ENCODE assay signal across 12 mouse cellular contexts in the genomic region with DNA sequence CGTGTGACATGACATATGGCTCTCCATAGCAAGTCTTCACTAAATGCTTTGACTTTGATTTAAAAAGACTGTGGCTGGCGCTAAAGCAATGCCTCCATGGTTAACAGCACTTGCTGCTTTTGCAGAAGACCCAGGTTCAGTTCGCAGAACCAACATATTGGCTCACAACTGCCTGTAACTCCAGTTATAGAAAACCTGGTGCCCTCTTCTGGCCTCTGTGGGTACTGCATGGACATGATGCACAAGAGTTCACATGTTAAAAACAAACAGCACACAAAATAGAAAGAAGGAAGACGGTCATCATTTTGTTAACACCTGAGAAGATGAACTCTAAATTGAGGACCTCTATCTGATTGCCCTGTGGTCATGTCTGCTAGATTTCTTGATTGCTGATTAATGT.
A peak's percentile ranks its signal among the peaks of the same experiment; 100 is the strongest.
DNase-seq lines count a peak whose midpoint lies in the region; ATAC-seq and TF ChIP-seq lines count a peak whose summit lies in the region.
"Had no signal": no experiment of that assay in that cellular context is flagged by ENCODE, and none has a peak within 500 bp of the region (broad histone marks: within the 10 kb centered on the region; RNA-seq: fewer than 3 reads in every experiment).

No protein-coding gene starts in this region.

- H3K4me1 ChIP-seq in forebrain, embryonic 11.5 days (replicated peaks; ENCODE audit: control insufficient read depth, insufficient read depth, low read length): no peaks in the 10 kb centered on the region
- H3K4me1 ChIP-seq in forebrain, embryonic 15.5 days: no peaks in the 10 kb centered on the region
- H3K4me1 ChIP-seq in lung, adult 2 months (ENCODE audit: control insufficient read depth, insufficient read depth, low read length): no peaks in the 10 kb centered on the region
- no peaks in the 10 kb centered on the region for H3K4me1 ChIP-seq in limb, embryonic 11.5 days (ENCODE audit: control insufficient read depth, insufficient read depth, low read length)
- H3K4me1 ChIP-seq: embryonic facial prominence, embryonic 15.5 days had no signal

- no peak for TF ChIP-seq CTCF in lung, adult 2 months (IDR thresholded peaks at IDR 0.05; ENCODE audit: insufficient read depth, low read length)

- H3K36me3 ChIP-seq in forebrain, embryonic 11.5 days (ENCODE audit: control insufficient read depth, insufficient read depth, low read length): no peaks in the 10 kb centered on the region
- no peaks in the 10 kb centered on the region for H3K36me3 ChIP-seq in forebrain, embryonic 15.5 days
- H3K36me3 ChIP-seq in limb, embryonic 11.5 days (ENCODE audit: control insufficient read depth, insufficient read depth, low read length): no peaks in the 10 kb centered on the region
- H3K36me3 ChIP-seq: embryonic facial prominence, embryonic 15.5 days; G1E; hindbrain, embryonic 10.5 days had no signal

- H3K27me3 ChIP-seq in forebrain, embryonic 11.5 days (ENCODE audit: control insufficient read depth, insufficient read depth, low read length): no peaks in the 10 kb centered on the region
- no peaks in the 10 kb centered on the region for H3K27me3 ChIP-seq in forebrain, embryonic 15.5 days
- H3K27me3 ChIP-seq in limb, embryonic 11.5 days (ENCODE audit: control insufficient read depth, insufficient read depth, low read length): no peaks in the 10 kb centered on the region
- H3K27me3 ChIP-seq: embryonic facial prominence, embryonic 15.5 days had no signal

- no peak overlapping the region for H3K27ac ChIP-seq in forebrain, embryonic 11.5 days (ENCODE audit: low read depth, low read length)
- H3K27ac ChIP-seq in forebrain, embryonic 15.5 days (replicated peaks): no peak overlapping the region
- no peak overlapping the region for H3K27ac ChIP-seq in limb, embryonic 11.5 days (replicated peaks; ENCODE audit: low read depth, low read length)
- H3K27ac ChIP-seq: embryonic facial prominence, embryonic 15.5 days; hindbrain, embryonic 10.5 days; macrophage had no signal

- TF ChIP-seq POLR2A in lung, adult 2 months (IDR thresholded peaks at IDR 0.05; ENCODE audit: borderline replicate concordance, extremely low read depth, low read depth, low read length): no peak

- H3K4me2 ChIP-seq in forebrain, embryonic 11.5 days (ENCODE audit: low read depth, low read length, severe bottlenecking): no peak overlapping the region
- no peak overlapping the region for H3K4me2 ChIP-seq in forebrain, embryonic 15.5 days (replicated peaks)
- H3K4me2 ChIP-seq in limb, embryonic 11.5 days (ENCODE audit: low read depth, severe bottlenecking): no peak overlapping the region
- H3K4me2 ChIP-seq: embryonic facial prominence, embryonic 15.5 days had no signal

- H3K4me3 ChIP-seq in forebrain, embryonic 11.5 days (ENCODE audit: low read depth, low read length): no peak overlapping the region
- no peak overlapping the region for H3K4me3 ChIP-seq in forebrain, embryonic 15.5 days
- H3K4me3 ChIP-seq in lung, adult 2 months (replicated peaks; ENCODE audit: extremely low read depth, low read depth, low read length): no peak overlapping the region
- no peak overlapping the region for H3K4me3 ChIP-seq in limb, embryonic 11.5 days (ENCODE audit: low read depth, low read length)
- H3K4me3 ChIP-seq: embryonic facial prominence, embryonic 15.5 days; hindbrain, embryonic 10.5 days had no signal

- no peaks in the 10 kb centered on the region for H3K9me3 ChIP-seq in forebrain, embryonic 11.5 days (ENCODE audit: control insufficient read depth, low read length)
- H3K9me3 ChIP-seq in forebrain, embryonic 15.5 days: no peaks in the 10 kb centered on the region
- no peaks in the 10 kb centered on the region for H3K9me3 ChIP-seq in limb, embryonic 11.5 days (ENCODE audit: control insufficient read depth, low read length)
- H3K9me3 ChIP-seq: embryonic facial prominence, embryonic 15.5 days; hindbrain, embryonic 10.5 days had no signal

- intact Hi-C loops in left cerebral cortex, postnatal 25 days (cut with DNase I): no loop called here

- no peak overlapping the region for H3K9ac ChIP-seq in forebrain, embryonic 11.5 days (ENCODE audit: low read length)
- no peak overlapping the region for H3K9ac ChIP-seq in forebrain, embryonic 15.5 days (replicated peaks)
- no peak overlapping the region for H3K9ac ChIP-seq in limb, embryonic 11.5 days (ENCODE audit: low read length)
- H3K9ac ChIP-seq: embryonic facial prominence, embryonic 15.5 days had no signal

- peak; percentile 56 for DNase-seq in forebrain, embryonic 11.5 days (ENCODE audit: low spot score)
- peak; percentile 10 for DNase-seq in lung, adult 2 months
- DNase-seq in lung, postnatal 25 days (ENCODE audit: low spot score): no peak
- peak; percentile 63 for DNase-seq in R1 (ENCODE audit: low read depth, low spot score)
- peak; percentile 56 for DNase-seq in limb, embryonic 11.5 days (ENCODE audit: low spot score)
- DNase-seq in left cerebral cortex, adult 11 months (ENCODE audit: low spot score): no peak
- no peak for DNase-seq in left cerebral cortex, postnatal 25 days (ENCODE audit: low spot score in 2 of 2)

- 85% methylated on average over 4 of the region's 4 CpGs for WGBS in forebrain, embryonic 11.5 days
- 88% methylated on average over 4 of the region's 4 CpGs for WGBS in forebrain, embryonic 15.5 days
- 87% methylated on average over 4 of the region's 4 CpGs for WGBS in lung, adult 2 months
- 85% methylated on average over 4 of the region's 4 CpGs for WGBS in limb, embryonic 11.5 days

- no peak for ATAC-seq in forebrain, embryonic 11.5 days (replicated peaks; ENCODE audit: low FRiP score)
- ATAC-seq in forebrain, embryonic 15.5 days (replicated peaks): no peak
- ATAC-seq in limb, embryonic 11.5 days (ENCODE audit: insufficient number of reproducible peaks, low FRiP score, low TSS enrichment, low read depth): no peak

Comparison
In these comparisons a context has a peak if more than half of its experiments do, and no peak if none do; other contexts are left out.
1. DNase-seq: peak in forebrain, embryonic 11.5 days (single experiment), lung, adult 2 months (single experiment), R1 (single experiment) and limb, embryonic 11.5 days (single experiment); none in lung, postnatal 25 days (single experiment), left cerebral cortex, adult 11 months (single experiment) and left cerebral cortex, postnatal 25 days (0 of 2).